Mouse (Mus musculus): ENCODE measurements around the gene Mageb18.
"Not testable (repeated sequence)": the region's sequence is repeated elsewhere in the genome, so short reads cannot be mapped to it uniquely, and the experiment has no call there.

Gene Mageb18

GRCm38 (mm10) chrX:92599472-92599871 lies at the start of gene Mageb18:
Gene Mageb18, minus strand, starts transcription at chrX:92599572.
- DNase-seq (ENCODE audit: extremely low read depth, low read depth, low spot score) = no peak

DNA sequence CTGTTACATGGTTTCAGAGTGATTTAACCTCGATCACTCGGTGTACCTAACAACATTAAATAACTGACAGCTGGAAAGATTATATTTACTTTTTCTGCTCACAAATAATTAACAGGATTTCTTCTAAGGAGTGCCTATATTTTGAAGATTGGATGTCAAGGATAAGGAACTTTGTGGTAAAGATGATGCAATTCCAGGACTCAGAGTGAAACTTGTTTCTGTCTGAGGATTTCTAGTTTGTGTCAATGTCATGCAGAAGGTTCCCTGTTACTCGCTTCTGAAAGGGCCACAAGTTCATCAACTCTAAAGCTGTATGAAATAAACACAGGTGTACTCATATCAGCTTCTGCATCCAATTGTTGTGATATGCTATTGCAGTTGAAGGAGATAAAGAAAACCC lies 13.4 kb upstream of the Mageb18 start:
- no peak for DNase-seq (ENCODE audit: extremely low read depth, low read depth, low spot score)

DNA sequence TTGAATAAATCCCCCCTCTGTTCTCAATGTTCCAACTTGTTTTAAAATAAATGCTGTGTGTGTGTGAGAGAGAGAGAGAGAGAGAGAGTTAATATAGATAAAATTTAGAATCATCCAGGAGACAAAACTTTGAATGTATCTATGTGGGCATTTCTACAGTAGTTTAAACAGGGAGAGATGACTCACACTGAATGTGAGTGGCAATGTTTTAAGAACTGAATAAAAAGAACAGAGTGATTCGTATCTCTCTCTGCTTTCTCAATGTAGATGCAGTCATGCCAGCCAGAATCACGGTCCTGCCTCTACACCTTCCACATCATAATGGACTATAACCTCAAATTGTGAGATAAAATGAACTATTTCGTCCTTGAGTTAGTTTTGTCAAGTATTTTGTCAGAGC lies 11.1 kb upstream of the Mageb18 start:
- DNase-seq (ENCODE audit: extremely low read depth, low read depth, low spot score) = no peak

GRCm38 (mm10) chrX:92597324-92597723 lies 2.0 kb downstream of the Mageb18 start:
- DNase-seq (ENCODE audit: extremely low read depth, low read depth, low spot score) = no peak

- DNase-seq (ENCODE audit: extremely low read depth, low read depth, low spot score) = no peak
Observed at GRCm38 (mm10) chrX:92527826-92528225, 71.5 kb downstream of the Mageb18 start.

GRCm38 (mm10) chrX:92498254-92498653 lies 101.1 kb downstream of the Mageb18 start:
- no peak for DNase-seq (ENCODE audit: extremely low read depth, low read depth, low spot score)

DNA sequence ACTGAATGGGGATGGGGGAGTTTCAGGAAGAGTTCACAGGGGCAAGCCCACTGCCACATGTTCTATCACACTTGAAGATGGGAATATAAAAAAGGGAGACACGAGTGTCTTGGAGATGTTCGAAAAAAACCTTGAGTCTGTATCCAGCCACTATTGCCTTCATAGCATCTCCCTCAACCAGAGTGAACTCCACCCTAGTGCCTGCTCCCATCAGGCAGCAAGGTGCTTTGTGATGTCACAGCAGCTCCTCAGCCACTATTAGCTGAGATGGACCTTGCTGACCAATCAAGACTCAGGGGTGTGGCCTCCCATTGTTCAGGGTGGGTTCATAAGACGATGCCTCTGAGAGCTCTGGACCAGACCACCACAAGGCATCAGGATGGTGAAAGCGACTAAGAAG lies 109.7 kb downstream of the Mageb18 start, which contains the start of gene Gm5941:
Gene Gm5941 (plus strand): TSS at position 301 of the 400 bp plus-strand sequence.
- DNase-seq (ENCODE audit: extremely low read depth, low read depth, low spot score) = not testable (repeated sequence)

- DNase-seq (ENCODE audit: extremely low read depth, low read depth, low spot score) = no peak
Observed at GRCm38 (mm10) chrX:92464773-92465172, 134.6 kb downstream of the Mageb18 start.

- no peak for DNase-seq (ENCODE audit: extremely low read depth, low read depth, low spot score)
Observed at GRCm38 (mm10) chrX:92460496-92460895, 138.9 kb downstream of the Mageb18 start.

GRCm38 (mm10) chrX:92387384-92387783 lies 212.0 kb downstream of the Mageb18 start:
- no peak for DNase-seq (ENCODE audit: extremely low read depth, low read depth, low spot score)

DNA sequence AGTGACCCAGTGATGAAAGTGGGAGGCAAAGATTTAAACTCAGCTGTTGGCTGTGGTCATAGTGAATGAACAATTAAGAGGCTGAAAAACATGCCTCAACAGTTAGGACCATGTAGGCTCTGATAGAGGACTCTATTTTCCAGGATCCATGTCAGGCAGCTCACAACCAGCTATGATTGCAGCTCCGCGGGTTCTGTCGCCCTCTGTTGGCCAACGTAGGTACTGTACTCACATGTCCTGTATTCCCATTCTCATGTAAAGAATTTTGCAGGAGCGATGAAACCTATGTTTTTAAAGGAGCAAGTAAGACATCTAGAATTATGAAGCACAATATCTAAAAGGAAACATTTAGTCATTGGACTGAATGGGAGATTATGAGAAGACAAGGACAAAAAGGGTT lies 256.4 kb downstream of the Mageb18 start:
- no peak for DNase-seq (ENCODE audit: extremely low read depth, low read depth, low spot score)

DNA sequence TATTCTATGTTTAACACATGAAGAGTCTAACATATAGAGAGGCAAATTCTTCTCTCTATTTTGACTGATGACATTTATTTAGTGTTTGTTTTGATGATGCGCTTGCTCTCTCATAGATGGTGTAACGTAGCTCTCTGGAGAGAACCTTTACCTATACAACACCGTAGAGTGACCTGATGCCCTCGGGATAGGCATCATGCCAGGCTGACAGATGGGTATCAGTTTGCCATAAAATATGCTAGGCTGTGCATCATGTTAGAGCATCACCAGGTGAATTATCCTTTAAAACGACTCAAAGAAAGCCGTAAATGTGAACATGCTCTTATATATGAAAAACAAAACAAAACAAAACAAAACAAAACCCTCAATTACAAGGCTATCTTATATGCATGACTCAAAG lies 258.5 kb downstream of the Mageb18 start:
- no peak for DNase-seq (ENCODE audit: extremely low read depth, low read depth, low spot score)

- DNase-seq (ENCODE audit: extremely low read depth, low read depth, low spot score) = no peak
Observed at GRCm38 (mm10) chrX:92339551-92339950, 259.8 kb downstream of the Mageb18 start.

DNA sequence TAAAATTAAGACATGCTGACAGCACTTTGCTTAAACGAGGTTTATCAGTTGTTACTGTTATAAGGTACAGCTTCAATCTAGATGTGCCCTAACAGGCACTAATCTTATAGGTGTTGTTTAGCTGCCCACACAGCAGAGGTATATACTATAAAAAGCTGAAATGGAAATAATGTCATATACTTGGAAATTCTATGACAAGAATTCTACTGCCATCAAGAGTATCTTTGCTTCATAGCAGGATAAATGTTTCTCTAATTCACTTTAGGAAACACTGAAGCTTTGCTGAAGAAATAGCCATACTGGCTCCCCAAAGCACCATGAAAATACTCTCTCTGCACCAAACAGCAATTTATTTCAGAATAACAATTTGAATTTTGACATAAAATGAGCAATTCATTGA lies 265.9 kb downstream of the Mageb18 start:
- no peak for DNase-seq (ENCODE audit: extremely low read depth, low read depth, low spot score)

GRCm38 (mm10) chrX:92323599-92323998 lies 275.8 kb downstream of the Mageb18 start:
- no peak for DNase-seq (ENCODE audit: extremely low read depth, low read depth, low spot score)

DNA sequence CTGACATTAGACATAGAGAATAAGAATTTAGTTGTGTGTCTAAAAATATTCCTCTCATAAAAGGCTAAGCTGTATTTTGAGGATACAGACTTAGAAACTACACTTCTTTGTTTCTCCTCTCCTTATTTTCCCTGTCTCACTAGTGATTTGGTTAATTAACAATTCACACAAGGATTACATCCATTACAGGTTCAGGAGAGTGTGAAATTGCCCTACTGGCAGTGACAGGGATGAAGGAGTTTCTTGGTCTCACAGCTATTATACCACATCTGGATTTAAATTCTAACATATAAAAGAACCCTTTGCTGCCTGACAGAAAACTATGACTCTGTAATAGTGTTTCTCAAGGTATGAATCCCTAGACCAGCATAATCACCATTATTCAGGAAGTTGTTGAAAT lies 318.8 kb downstream of the Mageb18 start:
- no peak for DNase-seq (ENCODE audit: extremely low read depth, low read depth, low spot score)
